Mouse (Mus musculus) fibroblast of lung, adult 2 months (primary cell): ENCODE measurements around the gene Sema4c.

Experiments used
- DNase-seq: peaks from one replicate; pipeline ENCODE4 v3.0.0-alpha.2; 2011; ENCODE audit warnings: low read depth

Sema4c gene

GRCm38 (mm10) chr1:36558031-36558993 lies at the start of gene Sema4c:
TSS of gene Sema4c (minus strand) at chr1:36558349.
- DNase-seq: no peak

- no peak for DNase-seq
Measured at GRCm38 (mm10) chr1:36606951-36607350, 48.8 kb upstream of the Sema4c start.

DNA sequence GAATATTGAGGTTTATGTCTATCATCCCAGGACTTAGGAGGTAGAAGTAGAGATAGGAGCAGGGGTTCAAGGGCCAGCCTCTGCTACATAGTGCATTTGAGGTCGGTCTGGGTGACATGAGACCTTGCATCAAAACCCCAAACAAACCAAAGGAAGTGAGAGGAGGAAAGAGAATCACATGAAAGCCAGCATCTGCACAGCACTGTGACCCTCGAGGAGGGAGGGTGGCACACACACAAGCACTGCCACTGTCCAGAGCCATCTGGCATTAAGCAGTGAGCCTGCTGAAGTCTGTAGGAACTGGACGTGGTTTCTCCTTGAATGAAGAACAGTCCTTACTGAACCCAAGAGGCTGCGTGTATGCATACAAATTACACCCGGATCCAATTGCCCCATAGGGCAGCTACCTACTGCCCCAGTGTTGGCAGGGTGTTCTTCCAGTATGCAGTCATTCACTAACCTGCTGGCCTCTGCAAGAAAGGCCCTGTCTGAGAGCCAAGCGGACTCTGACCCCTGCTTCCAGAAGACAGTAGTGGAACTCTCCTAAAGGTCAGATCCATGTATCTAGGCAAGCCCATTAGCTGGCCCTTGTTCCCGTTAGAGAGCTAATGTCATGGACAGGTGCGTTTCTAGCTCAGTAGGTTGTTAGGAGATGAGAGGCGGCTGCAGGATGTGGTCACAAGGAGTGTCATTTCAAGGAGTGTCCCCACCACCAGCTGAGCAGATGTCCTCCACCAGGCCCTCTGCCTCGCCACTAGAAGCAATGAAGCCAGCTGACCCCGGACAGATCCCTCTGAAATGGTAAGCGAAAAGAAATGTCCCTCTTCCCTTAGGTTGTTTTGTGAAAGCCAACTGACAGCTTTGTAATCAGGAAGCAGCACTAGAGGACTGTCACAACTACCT lies 46.4 kb upstream of the Sema4c start:
- no peak for DNase-seq

DNA sequence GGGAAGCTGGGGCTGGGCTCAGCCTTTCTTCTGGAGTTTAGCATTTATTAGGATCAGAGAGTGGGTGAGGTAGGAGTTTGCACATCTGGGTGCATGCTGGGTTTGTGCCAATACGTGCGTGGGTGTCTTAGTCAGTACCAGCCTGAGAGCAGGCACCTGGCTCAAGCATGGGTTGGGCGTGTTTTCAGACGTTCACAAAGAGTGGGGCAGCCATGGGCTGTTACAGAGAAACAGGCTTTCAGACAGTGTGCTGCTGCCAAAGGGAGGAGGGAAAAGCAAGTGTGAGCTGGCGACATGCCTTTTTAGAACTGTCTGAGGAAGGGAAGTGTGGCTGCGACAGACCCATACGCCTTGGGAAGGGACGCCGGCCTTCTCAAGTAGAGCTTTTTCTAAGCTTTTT lies 45.2 kb upstream of the Sema4c start:
- DNase-seq: peak; percentile 70

DNA sequence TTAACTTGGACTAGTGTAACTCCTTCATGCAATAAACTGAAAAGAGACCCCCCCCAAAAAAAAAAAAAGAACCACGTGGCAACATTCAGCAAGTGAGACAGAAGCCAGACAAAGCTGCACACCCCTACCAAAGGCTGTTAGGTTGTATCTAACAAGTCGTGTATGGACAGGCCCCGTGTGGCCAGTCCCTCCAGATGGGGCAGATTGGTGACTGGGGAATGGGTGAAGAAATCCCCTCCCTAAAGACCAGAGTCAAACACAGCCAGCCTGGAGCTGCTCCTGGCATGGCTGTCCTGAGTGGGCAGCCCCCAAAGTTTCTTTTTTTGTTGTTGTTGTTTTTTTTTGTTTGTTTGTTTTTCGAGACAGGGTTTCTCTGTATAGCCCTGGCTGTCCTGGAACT lies 44.1 kb upstream of the Sema4c start:
- DNase-seq: no peak

GRCm38 (mm10) chr1:36598411-36598810 lies 40.3 kb upstream of the Sema4c start:
- no peak for DNase-seq

DNA sequence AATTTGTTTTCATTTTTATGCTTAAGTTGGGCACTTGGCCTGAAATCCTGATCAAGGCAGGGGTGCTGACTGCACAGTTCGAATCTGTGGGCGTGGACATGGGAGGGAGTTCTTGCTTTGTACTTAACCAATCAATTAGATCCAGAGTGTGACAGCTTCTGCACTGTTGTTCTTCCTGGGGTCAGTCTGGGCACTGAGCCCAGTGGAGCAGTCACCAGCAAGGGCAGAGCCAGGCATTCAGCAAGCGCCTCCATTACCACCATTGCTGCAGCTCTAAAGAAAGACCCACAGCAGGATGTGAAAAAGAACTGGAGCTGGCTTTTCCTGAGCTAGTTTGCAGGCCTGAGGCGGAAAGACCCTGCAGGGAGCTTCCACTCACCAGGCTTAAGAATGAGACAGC lies 38.0 kb upstream of the Sema4c start:
- peak; percentile 48 for DNase-seq

GRCm38 (mm10) chr1:36595167-36595931 lies 37.2 kb upstream of the Sema4c start:
- DNase-seq: no peak

- DNase-seq: no peak
Measured at GRCm38 (mm10) chr1:36593099-36593498, 35.0 kb upstream of the Sema4c start.

DNA sequence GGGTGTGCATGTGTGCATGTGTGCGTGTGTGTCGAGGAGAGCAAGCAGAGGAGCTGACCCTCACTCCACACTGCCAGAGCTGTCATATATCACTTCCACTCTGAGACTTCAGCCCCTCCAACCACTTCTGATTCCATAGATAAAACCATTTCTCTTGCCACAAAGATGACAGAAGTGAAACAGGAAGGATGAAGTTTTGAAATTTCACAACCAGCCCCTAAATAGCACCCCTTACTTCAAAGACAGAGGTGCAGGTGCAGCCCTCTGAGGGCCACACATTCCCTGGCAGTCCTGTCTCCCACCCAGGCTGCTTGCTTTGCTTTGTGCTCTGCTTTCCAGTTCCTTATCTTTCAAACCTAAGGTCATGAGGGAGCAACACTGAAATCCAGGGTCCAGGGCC lies 33.3 kb upstream of the Sema4c start:
- no peak for DNase-seq

DNA sequence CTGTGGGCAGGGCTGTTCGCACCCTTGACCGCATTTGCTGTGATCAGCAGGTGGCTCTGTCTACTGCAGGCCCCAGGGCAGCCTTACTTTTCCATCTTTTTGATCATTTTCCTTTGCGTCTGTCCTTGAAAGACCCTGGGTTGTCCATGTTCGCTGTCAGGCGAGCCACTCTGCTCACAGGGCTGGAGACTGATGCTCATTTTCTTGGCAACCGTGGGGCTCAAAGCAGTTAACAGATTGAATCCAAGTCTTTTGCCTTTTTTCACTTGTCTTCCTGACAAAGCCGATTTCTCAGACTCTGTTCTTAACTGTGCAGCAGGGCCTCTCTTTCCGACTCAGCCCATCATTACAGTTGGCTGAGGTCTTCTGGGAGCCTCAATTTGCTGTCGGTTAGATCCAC lies 32.5 kb upstream of the Sema4c start:
- no peak for DNase-seq

DNA sequence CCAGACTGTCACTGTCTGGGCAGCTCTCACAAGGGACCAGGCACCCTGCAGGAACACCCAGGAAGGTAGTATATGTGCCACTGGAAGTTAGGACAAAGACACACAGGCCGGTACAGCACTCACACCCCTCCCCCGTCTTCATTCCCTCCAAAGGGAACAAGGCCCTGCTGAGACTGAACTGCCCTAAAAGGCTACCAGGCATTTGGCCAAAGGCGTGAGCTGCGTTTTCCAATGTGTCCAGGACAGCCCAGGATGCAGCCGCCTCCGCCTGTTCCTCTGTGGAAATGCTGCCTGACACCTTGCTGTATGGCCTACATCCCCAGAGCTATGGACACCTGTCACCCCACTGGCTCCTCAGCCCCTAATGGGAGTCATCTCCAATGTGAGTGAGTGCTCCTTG lies 31.3 kb upstream of the Sema4c start:
- DNase-seq: no peak

DNA sequence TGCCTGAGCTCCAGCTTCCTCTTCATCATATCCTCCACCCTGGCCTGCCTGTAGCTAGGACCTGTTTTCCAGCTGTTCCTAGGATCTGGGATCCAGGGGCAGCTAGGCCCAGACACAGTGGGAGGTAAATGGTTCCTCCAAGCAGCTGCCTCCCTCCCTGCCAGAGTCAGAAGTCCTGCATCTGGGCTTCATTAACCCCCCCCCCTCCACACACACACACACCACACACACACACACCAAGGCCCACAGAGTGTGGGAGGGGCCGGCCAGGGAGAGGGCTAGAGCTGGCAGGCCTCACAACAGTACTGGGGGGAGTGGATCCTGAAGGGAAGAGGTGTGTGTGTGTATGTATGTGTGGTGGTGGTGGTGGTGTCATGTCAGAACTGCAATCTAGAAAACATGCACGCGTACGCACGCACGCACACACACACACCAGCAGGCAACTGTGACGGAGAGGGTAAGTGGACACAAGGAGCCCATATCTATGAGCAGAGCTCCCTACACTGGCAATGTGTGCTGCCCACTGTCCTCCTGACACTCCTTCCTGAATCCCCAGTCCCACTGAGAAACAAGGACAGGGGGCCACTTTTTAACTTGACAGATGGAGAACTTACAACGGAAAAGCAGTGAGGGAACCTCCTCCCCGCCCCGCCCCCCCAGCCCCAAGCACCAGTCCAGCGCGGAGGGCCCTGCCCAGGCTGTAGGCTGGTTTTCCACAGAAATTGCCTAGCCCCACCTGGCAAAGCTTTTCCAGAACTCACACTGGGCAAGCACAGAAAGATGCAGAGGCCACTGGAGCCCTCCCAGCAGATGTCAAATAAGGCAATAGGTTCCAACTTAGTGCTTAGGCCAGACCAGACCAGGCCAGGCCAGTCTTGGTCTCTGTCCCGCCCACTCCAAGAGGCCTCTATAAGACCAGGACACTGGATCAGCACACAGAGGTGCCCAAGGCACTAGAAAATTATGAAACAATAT lies 30.6 kb upstream of the Sema4c start:
- no peak for DNase-seq

DNA sequence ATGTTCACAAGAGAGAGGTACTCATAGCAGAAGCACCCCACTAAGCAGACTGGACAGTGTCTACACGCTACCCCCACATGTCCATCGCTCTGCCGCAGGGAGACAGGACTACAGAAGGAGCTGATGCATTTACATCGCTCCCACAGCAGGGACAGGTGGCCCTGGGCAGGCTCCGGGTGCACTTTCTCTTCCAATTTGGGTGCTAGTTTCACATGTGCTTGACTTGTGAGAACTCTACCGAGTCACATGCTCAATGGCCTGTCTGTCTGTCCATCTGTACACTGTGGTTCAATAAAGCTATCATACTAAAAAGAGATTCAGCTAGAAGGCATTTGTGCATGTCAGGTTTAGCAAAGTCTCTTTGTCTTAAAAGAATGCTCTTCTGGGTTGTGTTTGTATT lies 29.7 kb upstream of the Sema4c start:
- DNase-seq: no peak

DNA sequence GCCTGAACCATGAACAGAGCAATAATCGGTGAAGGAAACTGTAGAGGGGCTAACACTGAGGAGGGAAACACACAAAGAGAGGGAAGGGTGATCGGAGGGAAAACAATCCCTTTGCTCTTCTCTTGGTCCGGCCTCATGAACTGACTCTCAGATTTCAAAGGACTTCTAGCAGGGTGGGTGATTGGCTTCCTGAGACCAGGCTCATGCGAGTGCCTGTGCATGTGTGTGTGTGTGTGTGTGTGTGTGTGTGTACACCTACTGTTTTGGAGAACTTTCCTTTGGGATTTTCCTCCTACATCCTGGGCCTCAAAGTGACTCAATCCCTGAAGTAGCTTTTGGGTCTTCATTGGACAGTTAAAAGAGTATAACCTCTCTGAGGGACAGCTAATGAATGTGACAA lies 28.1 kb upstream of the Sema4c start:
- no peak for DNase-seq

- DNase-seq: no peak
Measured at GRCm38 (mm10) chr1:36583408-36584116, 25.4 kb upstream of the Sema4c start.

DNA sequence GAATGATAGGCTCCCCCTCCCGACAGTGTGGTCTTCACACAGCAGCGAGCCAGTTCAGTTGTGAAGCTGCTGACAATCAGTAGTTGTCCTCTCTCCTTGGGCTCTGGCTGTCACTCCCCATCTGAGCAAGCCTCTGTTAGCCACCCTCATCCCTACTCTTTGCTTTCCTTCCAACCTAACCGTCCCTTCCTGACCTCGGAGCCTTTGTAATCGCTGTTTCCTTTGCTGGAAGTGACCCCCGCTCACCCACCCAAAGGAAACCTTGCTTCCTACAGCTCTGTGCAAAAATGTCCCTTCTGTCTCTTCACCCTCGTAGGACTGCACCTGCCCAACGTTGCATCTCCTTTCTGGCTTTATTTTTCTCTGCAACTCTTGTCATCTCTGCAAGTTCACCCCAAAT lies 24.1 kb upstream of the Sema4c start:
- DNase-seq: no peak

DNA sequence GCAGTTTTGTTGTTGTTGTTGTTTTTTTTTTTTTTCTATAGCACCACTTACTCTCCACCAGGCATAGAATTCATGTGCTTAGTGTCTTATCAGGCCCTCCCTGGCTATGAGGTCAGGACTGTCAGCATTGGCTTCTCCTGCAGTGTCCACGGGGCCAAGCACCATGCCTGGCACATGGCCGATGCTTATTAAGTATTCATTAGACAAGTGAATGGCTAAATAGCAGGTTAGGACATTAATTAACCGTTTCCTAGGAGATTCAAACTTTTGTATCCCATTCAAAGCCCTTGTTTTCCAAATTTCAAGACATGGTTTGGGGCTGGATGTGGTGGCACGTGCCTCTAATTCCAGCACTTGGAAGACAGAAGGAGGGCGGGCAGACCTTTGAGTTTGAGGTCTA lies 23.1 kb upstream of the Sema4c start:
- DNase-seq: no peak

DNA sequence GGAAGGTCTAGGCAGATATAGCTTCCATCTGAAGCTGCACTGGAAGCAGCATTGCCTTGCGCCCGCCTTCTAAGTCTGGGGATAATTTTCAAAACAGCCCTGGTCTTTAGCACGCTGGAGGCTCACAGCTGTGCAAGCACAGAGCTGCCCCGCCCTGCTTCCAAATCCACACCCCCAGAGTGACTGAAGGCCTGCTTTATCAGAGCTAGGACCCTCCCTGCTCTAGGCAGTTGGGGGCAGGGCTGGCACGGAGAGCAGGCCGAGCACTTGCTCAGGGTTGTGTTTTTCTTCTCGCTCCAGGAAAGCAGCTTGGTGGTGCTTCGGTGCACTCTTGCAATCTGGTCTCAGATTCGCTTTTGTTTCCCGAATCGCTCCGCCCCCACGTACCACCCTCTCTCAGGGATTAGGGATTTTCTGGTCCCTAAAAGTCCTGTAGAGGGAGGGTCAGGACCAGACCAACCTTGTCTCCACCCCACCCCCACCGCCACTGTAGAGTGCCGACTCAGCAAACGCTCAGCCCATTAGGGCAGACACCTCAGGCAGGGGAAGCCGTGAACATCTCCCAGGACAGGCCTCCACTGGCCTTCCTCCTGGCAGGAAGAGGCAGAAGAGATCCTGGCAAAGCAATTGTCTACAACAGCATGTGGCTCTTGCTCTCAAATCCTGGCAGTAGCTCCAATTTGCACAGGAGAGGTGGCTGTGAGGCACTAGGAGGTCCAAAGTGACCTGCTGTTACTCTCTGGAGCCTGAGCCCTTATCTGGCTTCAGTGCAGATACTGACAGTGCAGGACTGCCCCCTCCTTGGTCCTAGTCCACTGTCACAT lies 22.4 kb upstream of the Sema4c start:
- no peak for DNase-seq
